Mouse (Mus musculus): ENCODE results near the gene Mgat1. TPM values are rescaled to one million over a fixed set of nuclear protein-coding genes. Genes with fewer than 3 reads are reported as not detected.
"Not testable (repeated sequence)": the region's sequence is repeated elsewhere in the genome, so short reads cannot be mapped to it uniquely, and the experiment has no call there.

Gene Mgat1
- total RNA-seq, 2 experiments from 2014 or later = 67.9 to 77.0 TPM

DNA sequence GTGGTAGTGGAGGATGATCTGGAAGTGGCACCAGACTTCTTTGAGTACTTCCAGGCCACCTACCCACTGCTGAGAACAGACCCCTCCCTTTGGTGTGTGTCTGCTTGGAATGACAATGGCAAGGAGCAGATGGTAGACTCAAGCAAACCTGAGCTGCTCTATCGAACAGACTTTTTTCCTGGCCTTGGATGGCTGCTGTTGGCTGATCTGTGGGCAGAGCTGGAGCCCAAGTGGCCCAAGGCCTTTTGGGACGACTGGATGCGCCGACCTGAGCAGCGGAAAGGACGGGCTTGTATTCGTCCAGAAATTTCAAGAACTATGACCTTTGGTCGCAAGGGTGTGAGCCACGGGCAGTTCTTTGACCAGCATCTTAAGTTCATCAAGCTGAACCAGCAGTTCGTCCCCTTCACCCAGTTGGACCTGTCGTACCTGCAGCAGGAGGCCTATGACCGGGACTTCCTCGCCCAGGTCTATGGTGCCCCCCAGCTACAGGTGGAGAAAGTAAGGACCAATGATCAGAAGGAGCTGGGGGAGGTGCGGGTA lies 17.4 kb downstream of the Mgat1 start:
- no peak for DNase-seq (ENCODE audit: low spot score in 2 of 2)

DNA sequence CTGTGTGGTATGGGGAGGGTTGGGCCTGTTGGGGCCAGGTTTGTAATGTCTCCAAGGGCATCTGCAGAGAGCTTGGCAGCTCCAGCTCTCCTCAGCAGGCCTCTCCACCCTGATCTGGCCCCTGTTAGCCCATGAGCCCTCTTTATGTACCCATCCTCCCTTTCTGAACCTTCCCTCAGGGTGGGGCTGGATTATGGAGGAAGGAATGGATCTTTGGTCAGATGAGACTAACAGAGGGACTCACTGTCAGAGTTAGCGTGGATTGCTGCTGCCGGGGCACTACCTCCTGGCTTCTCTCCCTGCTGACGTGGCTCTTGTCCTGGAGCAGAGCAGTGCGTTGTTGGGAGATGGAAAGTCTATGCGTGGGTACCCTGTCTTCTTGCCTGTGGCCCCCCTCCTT lies 18.3 kb downstream of the Mgat1 start:
- DNase-seq (ENCODE audit: low spot score in 2 of 2) = no peak

DNA sequence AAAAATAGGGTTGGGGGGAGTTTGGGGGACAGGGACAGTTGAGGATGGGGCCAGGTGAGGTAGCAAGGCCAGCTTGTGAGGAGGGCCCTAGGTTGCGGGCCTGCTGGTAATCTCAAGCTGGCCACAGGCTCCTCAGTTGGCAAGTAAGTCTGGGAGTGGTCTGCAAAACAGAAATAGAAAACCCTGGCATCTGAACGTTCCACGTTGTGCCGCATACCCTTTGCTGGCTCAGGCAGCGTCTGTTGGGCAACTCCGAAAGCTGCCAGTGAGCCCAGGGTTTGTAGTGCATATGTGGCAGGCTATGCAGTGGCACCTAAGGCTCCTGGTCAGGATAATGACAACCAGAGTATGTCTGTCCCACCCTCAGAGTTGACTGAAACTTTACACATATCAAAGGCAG lies 19.2 kb downstream of the Mgat1 start:
- DNase-seq (ENCODE audit: low spot score in 2 of 2) = no peak

DNA sequence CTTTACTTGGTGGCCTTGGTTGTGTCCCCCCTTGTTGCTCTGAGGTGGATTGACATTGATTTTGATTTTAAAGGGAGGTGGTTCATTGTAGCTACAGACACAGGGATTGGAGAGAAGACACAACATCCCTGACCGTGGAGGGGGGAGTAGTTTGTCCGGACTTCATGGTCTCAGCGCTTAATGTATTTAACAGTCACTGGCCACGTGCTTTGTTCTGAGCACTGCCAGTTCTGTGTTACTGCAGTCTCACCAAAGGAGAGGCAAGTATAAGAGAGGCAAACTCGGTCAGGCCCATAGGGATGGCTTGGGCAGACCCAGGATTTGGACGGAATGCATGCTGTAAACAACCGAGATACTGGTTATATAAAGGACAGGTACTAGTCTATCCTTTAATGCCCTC lies 20.1 kb downstream of the Mgat1 start:
- no peak for DNase-seq (ENCODE audit: low spot score in 2 of 2)

DNA sequence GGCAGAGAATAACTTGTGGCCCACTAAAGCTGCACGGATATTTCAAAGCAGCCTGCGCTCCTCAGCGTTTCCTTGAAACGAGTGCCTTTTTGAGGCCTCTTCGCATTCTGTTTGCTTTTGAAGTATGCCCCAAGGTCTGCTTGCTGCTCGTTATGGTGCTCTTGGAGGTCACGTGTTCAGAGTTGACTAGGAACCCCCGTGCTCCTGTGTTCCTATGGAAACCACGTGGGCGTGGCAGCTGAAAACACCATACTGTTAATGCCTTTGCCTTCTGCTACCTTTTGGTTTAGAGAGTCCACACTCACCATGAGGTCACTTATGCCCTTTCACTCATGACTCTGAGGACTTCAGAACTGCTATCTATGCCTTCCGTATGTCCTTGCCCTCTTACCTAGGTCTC lies 20.6 kb downstream of the Mgat1 start:
- DNase-seq (ENCODE audit: low spot score in 2 of 2) = no peak

DNA sequence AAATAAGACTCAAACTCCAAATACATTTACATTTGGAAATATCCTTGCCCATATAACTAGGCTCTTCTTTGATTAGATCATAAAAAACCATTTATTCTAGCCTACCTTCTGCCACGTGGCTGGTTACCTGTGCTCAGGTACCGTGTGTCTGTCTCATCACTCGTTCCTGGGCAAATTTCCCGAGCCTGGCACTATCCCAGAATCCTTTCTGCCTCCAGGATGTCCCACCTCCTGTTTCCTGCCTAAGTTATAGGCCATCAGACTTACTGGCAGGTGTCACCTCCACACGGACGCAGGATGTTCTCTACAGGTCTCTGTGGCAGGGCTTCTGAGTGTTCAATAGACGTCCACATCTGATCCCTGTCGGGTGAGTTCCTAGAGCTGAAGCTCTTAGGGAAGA lies 21.1 kb downstream of the Mgat1 start:
- DNase-seq (ENCODE audit: low spot score in 2 of 2) = no peak

DNA sequence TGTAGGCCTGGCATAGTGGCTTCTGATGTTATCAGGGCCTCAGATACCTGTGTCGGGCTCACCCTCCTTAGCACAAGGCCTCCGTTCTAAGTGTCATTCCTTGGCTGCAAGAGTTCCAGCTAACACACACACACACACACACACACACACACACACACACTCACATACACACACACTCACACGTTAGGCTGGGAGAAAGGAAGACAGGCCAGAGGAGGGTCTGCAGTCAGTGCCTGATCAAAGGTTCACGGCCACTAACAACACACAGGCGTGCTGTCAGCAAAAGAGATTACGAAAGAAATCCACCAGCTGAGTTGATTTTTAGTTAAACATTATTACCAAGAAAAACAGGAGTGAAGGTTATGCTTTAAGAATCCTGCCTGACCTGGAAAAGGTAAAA lies 22.7 kb downstream of the Mgat1 start:
- DNase-seq (ENCODE audit: low spot score in 2 of 2) = no peak

DNA sequence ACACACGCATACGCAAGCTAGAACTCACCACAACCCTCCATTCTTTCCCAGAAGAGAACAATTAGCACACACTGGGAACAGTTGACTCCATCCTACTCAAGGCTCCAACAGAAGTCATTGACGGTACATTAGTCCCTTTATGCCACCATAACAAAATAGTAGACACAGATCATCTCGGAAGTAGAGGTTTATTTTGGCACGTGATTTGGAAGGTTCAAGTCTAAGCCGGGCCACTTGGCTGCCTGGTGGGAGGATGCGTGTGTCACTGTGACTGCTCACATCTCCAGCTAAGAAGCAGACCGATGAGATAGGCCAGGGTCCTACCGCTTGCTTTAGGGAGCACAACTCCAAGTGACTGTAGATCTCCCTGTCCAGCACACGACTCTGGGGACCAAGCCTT lies 23.3 kb downstream of the Mgat1 start:
- DNase-seq (ENCODE audit: low spot score in 2 of 2) = no peak

DNA sequence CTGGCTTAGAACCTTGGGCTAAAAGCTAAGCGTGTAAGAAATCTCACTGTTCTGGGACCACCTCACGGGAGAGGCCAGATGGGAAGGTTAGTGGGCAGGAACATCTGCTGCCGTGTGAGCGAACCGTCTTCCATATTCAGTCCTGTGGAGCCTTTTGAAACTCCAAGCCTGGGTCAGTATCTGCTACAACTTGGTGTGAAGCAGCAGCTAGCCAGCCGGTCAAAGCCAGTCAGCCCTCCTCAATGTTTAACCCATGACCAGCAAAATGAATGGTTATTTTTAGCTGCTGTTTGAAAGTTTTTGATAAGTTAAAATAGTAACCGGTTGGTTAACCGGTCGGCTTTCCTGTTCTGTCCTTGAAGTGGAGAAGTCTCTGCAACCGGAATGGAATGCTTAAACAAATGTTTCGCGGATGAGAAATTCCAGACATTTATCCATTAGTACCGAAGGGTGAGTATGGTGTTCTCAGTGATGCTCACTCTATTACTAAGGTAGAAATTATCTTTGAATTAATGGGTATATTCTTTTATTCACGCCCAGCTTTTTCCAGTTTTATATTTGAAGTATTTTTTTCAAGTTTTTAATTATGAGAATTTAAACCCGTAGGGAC lies 24.1 kb downstream of the Mgat1 start:
- no peak for DNase-seq (ENCODE audit: low spot score in 2 of 2)

DNA sequence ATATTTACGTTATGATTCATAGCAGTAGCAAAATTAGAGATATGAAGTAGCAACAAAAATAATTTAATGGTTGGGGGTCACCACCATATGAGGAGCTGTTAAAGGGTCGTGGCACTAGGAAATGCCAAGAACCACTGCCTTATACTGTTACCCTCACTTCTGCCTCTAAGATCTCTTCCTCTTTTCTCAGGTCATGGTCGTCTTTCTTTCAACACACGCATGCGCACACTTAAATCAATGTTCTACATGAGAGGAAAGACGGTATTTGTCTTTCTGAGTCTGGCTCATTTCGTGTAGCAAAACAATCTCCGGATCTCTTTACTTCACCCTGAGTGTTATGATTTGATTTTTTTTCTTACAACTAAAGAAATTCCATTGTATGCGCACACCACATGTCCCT lies 25.8 kb downstream of the Mgat1 start:
- no peak for DNase-seq (ENCODE audit: low spot score in 2 of 2)

DNA sequence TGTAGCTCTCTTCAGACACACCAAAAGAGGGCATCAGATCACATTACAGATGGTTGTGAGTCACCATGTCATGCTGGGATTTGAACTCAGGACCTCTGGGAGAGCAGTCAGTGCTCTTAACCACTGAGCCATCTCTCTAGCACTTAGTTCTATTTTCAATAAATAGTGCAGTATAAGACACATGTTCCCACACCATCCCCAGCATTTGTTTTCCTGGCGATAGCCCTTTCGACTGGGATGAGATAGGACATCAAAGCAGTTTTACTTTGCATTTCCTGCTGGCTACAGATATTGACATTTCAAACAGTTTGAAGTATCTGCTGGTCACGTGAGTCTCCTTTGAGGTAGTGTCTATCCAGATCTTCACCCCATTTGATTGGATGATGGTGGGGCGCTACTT lies 26.4 kb downstream of the Mgat1 start:
- DNase-seq (ENCODE audit: low spot score in 2 of 2) = no peak

DNA sequence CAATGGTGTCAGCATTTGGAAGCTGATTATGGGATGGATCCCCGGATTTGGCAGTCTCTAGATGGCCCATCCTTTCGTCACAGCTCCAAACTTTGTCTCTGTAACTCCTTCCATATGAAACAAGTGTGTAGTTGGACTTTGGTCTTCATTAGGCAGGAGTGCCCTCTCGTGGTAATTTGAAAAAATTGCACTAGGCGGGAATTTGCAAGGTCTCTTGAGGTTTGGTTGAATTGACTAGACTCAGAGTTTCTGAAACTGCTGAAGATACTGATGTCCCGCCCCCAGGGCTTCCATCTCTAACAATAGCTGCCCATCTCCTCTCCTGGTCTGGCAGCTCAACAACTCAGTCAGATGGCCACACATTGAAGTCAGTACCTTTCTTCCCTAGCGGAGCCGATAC lies 27.3 kb downstream of the Mgat1 start:
- peak in 1 of 2 experiments; percentile 41 for DNase-seq (ENCODE audit: low spot score in 2 of 2)

DNA sequence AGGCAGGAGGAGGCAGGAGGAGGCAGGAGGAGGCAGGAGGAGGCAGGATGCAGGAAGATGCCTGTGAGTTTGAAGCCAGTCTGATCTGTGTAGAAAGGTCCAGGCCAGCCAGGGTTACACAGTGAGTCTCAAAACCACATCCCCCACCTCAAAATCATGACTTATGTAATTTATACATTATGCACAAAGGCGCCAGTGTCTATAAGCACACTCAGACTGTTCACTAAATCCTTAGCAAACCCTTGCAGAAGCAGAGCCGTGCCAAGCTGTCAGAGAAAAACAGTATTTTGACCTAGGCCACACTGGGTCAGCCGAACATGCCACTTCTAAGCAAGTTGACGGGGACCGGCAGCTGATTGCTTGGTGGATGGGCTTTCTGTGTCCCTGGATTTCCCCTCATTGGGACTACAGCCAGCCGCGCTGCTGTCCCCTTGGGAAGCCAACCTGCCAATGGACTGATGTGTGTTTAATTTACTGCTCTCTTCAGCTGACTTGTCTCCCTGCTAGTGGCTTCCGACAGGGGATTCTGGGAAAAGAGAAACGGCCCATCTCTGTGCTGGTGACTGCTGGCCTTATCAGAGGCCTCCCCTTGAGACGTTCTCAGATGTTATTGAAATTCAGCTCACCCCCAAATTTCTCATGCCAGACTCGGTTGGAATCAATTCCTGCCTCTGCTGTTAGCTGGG lies 30.0 kb downstream of the Mgat1 start:
- no peak for DNase-seq (ENCODE audit: low spot score in 2 of 2)

DNA sequence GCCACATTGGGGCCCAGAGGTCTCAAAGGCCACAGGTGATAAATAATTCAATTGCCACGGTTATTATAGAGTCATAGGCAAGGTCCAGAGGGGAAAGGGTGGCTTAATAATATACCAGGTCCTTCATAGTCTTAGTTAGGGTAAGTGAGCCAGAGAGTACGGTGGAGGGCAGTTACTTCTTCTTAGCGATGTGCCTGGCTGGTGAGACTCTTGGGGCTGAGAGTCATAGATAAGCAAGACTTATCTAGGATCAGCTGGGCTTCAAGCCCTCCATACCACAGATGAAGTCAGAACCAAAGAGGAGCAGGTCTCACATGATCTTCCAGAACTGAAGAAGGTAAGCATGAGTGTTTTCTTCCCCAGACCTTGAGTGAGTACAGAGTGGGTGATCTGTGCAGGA lies 34.2 kb downstream of the Mgat1 start, which contains the start of gene Olfr1393:
Gene Olfr1393 (plus strand): TSS at position 83 of the 400 bp plus-strand sequence.
- no peak for DNase-seq (ENCODE audit: low spot score in 2 of 2)

DNA sequence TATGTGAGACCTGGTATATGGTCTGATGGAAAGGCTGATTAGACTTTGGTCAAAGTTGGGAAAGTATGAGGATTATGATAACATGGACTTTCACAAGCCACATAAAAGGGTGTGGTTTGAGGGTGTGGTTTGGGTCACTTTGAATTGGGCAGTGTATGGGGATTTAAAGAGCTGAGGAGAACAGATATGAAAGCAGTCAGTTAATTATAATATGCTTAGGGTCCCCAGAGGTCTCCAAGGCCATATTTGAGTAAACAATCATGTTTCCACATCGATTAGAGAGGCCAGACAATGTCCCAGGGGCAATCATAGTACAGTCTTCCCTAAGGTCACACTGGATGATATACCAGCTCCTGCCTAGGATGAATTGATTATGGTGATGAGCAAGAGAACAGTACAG lies 41.0 kb downstream of the Mgat1 start, which contains the start of gene Olfr1392:
Gene Olfr1392 (plus strand): TSS at position 301 of the 400 bp plus-strand sequence.
- DNase-seq (ENCODE audit: low spot score in 2 of 2) = not testable (repeated sequence)

DNA sequence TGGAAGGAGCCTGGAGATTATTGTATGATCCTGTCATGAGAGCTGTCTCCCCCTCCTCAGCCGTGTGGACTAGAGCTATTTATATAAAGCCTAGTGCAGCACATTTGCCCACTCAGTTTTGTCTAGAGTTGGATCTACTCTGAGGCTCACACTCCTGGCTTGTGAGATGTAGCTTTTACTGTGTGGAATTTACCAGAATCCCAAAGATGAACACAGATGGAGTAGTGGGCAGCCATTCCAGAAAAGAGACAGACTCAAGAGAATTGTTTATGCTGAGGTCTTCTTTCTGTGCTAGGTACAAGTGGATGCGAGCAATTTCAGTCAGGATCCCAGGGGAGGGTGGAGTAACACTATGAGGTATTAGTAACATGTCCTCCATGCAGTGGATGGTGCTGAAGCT lies 43.3 kb downstream of the Mgat1 start:
- peak; percentile 13 to 28 for DNase-seq (ENCODE audit: low spot score in 2 of 2)

DNA sequence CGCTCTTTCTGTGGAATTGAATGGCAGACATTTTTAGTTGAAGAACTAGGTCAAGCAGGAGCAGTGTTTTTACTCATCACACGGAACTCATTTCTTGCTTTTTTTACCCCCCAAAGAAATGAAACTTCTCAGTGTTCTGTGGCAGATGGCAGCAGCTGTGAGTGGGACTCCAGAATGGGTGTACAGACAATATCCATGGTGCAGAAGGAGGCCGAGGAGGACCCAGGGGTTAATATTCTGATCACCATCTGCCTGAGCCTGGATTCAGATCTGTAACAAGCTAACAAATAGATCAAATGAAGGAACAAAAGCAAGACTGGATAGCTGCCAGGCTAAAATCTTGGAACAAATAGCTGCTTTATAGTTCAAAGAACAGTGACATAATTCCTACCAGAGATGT lies 48.8 kb downstream of the Mgat1 start:
- peak; percentile 55 to 70 for DNase-seq (ENCODE audit: low spot score in 2 of 2)

DNA sequence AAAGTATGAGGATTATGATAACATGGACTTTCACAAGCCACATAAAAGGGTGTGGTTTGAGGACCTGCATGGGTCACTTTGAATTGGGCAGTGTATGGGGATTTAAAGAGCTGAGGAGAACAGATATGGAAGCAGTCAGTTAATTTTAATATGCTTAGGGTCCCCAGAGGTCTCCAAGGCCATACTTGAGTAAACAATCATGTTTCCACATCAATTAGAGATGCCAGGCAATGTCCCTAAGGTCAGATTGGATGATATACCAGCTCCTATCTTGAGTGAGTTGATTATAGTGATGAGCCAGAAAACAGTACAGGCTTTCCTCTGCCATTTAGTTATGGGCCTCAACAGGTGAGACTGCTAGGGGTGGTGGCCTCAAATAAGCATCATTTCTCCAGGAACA lies 60.5 kb downstream of the Mgat1 start, which contains the start of gene Olfr10:
Gene Olfr10 (plus strand): TSS at position 301 of the 400 bp plus-strand sequence.
- DNase-seq (ENCODE audit: low spot score in 2 of 2) = no peak

DNA sequence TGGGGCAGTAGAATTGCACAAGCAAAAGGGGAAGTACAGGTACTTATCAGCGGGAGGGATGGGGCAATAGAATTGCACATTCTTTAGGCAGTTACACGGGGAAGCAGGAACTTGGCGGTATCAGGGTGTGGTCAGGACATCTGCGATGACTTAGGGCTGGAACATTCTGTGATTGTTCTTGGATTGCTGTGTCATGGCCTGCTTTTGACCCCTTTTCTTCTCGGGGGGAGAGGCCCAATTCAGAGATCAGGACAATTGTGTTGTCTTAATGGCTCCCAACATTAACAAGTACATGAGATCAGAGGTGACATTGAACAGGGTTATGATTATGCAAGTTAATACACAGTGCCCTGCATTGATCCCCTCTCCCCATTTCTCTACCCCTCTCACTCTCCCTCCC lies 64.6 kb downstream of the Mgat1 start:
- DNase-seq (ENCODE audit: low spot score in 2 of 2) = not testable (repeated sequence)

Data from left cerebral cortex, adult 18-20 months (tissue).